Mouse (Mus musculus): ENCODE data around the gene 4933434E20Rik.
A peak's percentile ranks its signal among the peaks of the same experiment; 100 is the strongest.

4933434E20Rik gene

GRCm38 (mm10) chr3:90051441-90052350 lies at the start of gene 4933434E20Rik:
Gene 4933434E20Rik (plus strand): TSS chr3:90051636.
- peak; percentile 29 for DNase-seq (ENCODE audit: low read depth, low spot score)

GRCm38 (mm10) chr3:90004091-90004796 lies 47.2 kb upstream of the 4933434E20Rik start:
- DNase-seq (ENCODE audit: low read depth, low spot score): no peak

- DNase-seq (ENCODE audit: low read depth, low spot score): no peak
These were observed 41.1 kb upstream of the 4933434E20Rik start for GRCm38 (mm10) chr3:90010291-90010690.

- DNase-seq (ENCODE audit: low read depth, low spot score): no peak
These were observed 34.8 kb upstream of the 4933434E20Rik start for GRCm38 (mm10) chr3:90016626-90017025.

GRCm38 (mm10) chr3:90034653-90035052 lies 16.8 kb upstream of the 4933434E20Rik start:
- DNase-seq (ENCODE audit: low read depth, low spot score): no peak

GRCm38 (mm10) chr3:90036263-90036662 lies 15.2 kb upstream of the 4933434E20Rik start:
- no peak for DNase-seq (ENCODE audit: low read depth, low spot score)

GRCm38 (mm10) chr3:90049691-90050090 lies 1.7 kb upstream of the 4933434E20Rik start:
- DNase-seq (ENCODE audit: low read depth, low spot score): no peak

GRCm38 (mm10) chr3:90052351-90053241 lies 1.2 kb downstream of the 4933434E20Rik start, which contains the start of gene Ubap2l:
Gene Ubap2l (minus strand): TSS chr3:90052628.
- DNase-seq (ENCODE audit: low read depth, low spot score): peak; percentile 90

- no peak for DNase-seq (ENCODE audit: low read depth, low spot score)
These were observed 10.1 kb downstream of the 4933434E20Rik start for GRCm38 (mm10) chr3:90061549-90061948.

GRCm38 (mm10) chr3:90062539-90062938 lies 11.1 kb downstream of the 4933434E20Rik start:
- no peak for DNase-seq (ENCODE audit: low read depth, low spot score)

- no peak for DNase-seq (ENCODE audit: low read depth, low spot score)
These were observed 12.9 kb downstream of the 4933434E20Rik start for GRCm38 (mm10) chr3:90064383-90064782.

GRCm38 (mm10) chr3:90065553-90065952 lies 14.1 kb downstream of the 4933434E20Rik start:
- DNase-seq (ENCODE audit: low read depth, low spot score): peak; percentile 40

GRCm38 (mm10) chr3:90067851-90068250 lies 16.4 kb downstream of the 4933434E20Rik start:
- DNase-seq (ENCODE audit: low read depth, low spot score): no peak

- DNase-seq (ENCODE audit: low read depth, low spot score): no peak
These were observed 18.3 kb downstream of the 4933434E20Rik start for GRCm38 (mm10) chr3:90069688-90070087.

GRCm38 (mm10) chr3:90072294-90072693 lies 20.9 kb downstream of the 4933434E20Rik start, which contains the start of gene Tpm3:
Gene Tpm3 (plus strand): TSS chr3:90072649.
- DNase-seq (ENCODE audit: low read depth, low spot score): no peak

GRCm38 (mm10) chr3:90076921-90077716 lies 25.7 kb downstream of the 4933434E20Rik start:
- DNase-seq (ENCODE audit: low read depth, low spot score): peak; percentile 75

GRCm38 (mm10) chr3:90078224-90078623 lies 26.8 kb downstream of the 4933434E20Rik start:
- no peak for DNase-seq (ENCODE audit: low read depth, low spot score)

- peak; percentile 88 for DNase-seq (ENCODE audit: low read depth, low spot score)
These were observed 27.8 kb downstream of the 4933434E20Rik start for GRCm38 (mm10) chr3:90079133-90079762.

GRCm38 (mm10) chr3:90079763-90080497 lies 28.5 kb downstream of the 4933434E20Rik start:
- peak; percentile 46 for DNase-seq (ENCODE audit: low read depth, low spot score)

Data from c-Kit-negative CD71-positive TER-119-positive erythroid progenitor cells, embryonic 14.5 days (primary cell).